Mouse (Mus musculus): ENCODE measurements around the gene Nfatc4.

The Nfatc4 gene

DNA sequence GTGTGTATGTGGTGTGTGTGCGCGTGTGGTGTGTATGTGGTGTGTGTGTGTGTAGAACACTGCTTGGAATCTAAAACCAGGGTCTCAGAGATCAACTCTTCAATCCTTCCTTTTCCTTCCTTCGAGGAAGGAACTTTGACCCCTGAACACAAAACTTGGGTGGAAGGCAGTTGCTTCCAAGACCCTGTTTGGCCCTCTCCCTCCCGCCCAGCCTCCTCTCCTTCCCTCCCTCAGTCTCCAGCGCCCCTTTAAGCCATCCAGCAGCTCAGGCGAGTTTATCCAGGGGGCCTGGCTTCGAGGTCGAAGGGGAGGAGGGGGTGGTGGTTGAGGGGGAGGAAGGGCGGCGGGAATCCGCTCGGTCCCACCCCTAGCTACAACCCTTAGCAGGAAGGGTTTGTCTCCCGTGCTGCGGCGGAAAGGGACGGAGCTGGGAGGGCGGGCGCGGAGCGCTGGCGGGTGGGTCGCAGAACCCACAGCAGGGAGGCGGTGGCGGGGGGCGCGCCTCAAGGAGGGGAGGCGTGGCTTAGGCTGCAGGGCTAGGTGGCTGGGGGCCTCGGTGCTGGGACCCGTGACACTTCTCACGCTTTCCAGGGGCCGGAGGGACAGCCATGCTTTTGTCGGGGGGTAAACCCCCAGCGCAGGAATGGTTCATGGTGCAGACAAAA is 30.8 kb downstream of the Nfatc4 start, which contains the start of gene Nynrin:
TSS of gene Nynrin (plus strand) at position 390 of the 665 bp plus-strand sequence.
- peak in 1 of 2 experiments; percentile 35 for DNase-seq (ENCODE audit: low spot score in 2 of 2)

DNA sequence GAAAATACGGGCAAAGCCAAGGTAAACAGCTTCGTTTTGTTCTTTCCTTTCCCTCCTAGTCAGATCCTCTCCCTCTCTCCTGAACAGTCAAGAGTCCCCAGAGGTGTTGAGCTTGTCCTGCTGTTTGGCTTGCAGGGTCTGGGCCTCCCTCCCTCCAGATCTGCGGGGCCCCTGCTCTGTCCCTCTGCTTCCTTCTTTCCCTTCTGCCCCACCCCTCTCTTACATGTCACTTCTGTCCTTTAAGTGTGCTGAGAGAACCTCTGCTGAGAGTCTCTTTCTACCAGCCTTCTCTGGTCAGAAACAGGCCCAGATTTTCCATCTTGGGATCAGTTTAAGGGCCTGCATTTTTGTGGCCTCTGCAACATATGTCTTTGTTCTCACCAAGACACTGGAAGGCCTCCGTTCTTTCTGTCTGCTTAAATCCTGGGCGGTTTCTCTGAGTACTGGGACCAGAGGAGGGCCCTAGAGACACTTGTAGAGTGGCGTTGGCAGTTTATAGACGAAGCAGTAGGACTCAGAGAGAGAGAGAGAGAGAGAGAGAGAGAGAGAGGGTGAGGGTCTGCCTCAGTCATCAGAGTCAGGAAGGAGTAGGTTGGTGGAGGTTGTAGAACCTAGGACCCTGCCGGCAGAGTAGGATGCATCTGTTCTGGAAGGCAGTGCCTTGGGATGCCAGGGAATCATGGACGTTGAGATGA is 31.6 kb downstream of the Nfatc4 start:
- no peak for DNase-seq (ENCODE audit: low spot score in 2 of 2)

- DNase-seq (ENCODE audit: low spot score in 2 of 2) = no peak
These were observed 32.2 kb downstream of the Nfatc4 start for GRCm38 (mm10) chr14:55855101-55855561.

DNA sequence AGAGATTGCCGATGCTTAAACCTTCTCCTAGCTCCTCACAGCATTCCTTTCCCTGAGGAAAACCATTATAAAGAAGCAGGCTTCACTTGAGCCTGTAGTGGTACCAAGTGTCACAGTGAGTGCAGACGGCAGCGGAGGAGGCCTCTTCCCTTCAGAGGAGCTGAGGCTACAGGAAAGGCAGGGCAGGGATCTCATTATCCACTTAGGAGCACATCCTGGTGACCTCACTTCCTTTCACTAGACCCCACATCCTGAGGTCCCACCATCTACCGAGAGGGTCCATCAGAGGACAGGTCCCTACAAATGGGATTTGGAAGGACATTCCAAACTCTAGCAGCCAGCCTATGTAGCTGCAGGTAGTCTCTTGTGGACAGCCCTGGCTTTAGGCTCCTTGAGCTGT is 34.6 kb downstream of the Nfatc4 start:
- DNase-seq (ENCODE audit: low spot score in 2 of 2) = no peak

GRCm38 (mm10) chr14:55862186-55862585 is 39.2 kb downstream of the Nfatc4 start:
- no peak for DNase-seq (ENCODE audit: low spot score in 2 of 2)

DNA sequence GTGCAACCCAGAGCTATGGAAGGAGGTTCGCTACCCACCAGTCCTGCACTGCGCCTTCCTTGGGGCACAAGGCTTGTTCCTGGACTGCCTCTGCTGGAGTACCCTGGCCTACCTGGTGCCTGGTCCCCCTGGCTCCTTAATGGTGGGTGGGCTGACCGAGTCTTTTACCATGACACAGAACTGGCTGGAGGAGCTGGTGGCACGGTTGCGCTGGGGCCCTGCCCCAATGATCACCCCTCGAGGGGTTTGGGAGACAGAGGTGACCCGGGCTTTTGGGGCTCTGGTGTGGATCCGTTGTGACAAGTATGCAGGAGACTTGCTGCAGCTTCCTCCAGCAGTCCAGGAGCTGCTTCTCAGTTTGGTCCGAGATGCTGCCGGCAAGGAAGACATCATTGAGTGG is 40.0 kb downstream of the Nfatc4 start:
- DNase-seq (ENCODE audit: low spot score in 2 of 2) = no peak

GRCm38 (mm10) chr14:55863773-55864172 is 40.8 kb downstream of the Nfatc4 start:
- peak; percentile 60 to 78 for DNase-seq (ENCODE audit: low spot score in 2 of 2)

DNA sequence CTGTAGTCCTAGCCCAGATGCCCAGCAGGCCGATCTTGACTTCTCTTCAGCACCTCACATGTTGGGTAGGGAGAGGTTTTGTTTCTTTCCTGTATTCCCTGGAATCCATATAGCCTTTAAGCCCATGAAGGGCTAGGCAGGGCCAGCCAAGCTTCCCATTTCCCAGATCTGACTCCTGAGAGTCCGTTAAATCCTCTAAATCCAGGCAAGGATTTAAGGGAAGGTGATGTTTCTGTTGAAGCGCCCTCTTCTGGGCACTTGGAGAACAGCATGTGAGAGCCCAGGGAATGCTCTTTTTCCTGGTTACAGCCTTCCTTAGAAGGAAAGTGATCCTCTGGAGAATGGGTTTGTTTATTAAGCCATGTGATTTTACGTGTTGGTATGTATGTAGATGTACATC is 44.0 kb downstream of the Nfatc4 start:
- DNase-seq (ENCODE audit: low spot score in 2 of 2) = peak; percentile 40 to 47

DNA sequence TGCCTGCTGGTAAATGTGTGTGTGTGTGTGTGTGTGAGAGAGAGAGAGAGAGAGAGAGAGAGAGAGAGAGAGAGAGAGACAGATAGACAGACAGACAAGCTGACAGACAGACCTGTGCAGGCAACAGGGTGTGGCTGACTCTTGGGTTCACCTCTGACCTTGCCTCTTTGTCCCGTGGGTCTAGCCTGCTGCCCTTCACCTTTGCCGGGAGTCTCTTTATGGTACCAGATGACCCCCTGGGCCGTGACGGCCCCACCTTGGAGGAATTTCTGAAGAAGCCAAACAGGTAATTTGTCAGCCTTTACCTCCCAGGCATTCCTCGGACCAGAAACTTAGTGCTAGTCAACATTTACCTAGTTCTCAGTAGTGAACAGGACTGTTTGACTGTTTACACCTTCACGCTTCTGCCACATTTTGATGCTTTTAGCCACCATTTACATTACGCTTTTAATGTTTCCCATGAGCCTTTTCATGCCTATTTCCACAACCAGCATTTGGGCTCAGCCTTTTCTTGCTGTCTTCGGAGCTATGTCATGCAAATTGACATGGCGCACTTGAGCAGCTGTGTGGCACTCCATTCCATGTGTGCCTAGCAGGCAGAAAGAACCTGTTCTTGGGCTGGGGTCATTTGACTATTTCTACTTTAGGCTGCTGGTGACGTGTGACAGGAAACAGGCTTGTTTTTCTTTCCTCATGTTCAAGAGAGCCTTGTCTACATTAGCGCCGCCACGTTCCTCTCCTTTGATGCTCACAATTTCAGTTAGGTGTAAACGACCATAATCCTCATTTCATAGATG is 45.5 kb downstream of the Nfatc4 start:
- no peak for DNase-seq (ENCODE audit: low spot score in 2 of 2)

- DNase-seq (ENCODE audit: low spot score in 2 of 2) = no peak
These were observed 46.6 kb downstream of the Nfatc4 start for GRCm38 (mm10) chr14:55869538-55869937.

GRCm38 (mm10) chr14:55872039-55872438 is 49.1 kb downstream of the Nfatc4 start:
- DNase-seq (ENCODE audit: low spot score in 2 of 2) = no peak

DNA sequence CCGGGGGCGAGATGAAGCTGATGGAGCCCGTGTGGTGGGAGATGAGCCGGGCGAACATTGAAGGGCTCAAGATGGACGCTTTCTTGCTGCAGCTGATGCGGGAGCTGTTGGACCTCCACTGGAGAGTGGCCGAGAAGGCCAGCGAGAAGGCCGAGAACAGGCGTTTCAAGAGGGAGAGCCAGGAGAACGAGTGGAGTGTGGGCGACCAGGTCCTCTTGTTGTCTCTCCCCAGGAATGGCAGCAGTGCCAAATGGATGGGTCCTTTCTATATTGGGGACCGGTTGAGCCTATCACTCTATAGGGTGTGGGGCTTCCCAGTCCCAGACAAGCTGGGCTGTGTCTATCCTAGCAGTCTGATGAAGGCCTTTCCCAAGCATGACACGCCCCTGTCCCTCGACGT is 49.6 kb downstream of the Nfatc4 start:
- no peak for DNase-seq (ENCODE audit: low spot score in 2 of 2)

DNA sequence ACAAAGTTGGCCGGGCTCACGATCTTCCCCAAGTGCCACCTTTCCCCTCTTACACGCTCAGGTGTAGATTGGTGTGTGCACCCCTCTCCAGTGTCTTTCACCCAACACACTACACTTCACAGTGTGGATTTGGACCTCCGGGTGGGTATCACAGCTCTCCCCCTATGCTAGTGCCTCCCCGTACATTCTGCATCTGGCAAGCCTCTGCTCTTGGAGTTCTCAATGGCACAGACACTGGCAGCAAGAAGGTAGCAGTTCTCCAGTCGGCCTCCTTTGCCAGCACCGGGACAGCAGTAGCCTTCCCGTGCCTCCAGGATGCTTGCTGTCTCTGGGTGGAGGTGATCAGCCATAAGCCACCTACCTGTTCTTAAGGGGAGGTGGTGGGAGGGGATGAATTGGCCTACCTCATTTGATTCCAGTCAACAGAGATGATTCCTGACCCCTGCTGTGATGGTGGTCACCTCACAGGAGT is 50.3 kb downstream of the Nfatc4 start:
- DNase-seq (ENCODE audit: low spot score in 2 of 2) = no peak

DNA sequence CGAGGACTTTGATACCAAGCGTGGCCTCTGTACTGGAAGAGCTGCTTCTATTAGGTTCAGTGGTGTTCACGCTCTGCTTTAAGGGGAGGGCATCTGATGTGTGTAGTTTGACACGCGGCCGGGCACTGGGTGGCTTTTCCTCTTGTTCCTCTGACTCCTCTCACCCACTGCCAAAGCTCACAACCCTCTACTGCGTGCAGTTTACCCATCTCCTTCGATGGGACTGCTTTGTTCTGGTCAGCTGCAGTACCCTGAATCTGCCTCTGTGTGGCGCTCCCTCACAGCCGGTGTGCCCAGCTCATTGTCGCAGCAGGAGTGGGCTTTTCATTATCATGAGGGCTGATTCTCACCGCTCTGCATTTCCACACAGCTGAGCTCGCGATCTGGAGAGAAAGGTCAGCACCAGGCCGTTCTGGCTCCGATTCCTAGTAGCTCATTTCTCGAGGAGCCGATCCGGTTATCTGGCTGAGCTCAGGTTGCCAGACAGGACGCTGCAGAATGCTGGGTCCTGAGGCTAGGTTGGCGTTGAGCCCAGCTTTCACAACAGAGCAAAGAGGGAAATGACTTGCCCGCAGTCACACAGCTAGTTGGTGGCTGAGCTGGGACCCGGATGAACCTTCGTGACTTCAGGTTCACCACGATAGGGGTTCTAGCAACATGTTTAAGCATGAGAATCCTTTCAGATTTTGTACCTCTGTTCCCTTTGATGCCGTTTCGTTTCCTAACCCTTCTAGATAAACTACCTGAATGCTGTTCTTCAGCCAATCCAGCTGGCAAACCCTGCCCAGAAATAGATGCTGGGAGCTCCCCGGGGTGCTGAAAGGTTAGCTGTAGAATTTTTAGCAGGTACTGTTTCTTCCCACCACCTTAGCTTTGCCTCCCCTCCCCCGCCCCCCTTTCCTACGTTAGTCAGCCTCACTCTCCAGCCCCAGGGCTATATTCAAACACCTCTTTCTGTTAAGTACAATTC is 51.1 kb downstream of the Nfatc4 start:
- peak; percentile 59 to 77 for DNase-seq (ENCODE audit: low spot score in 2 of 2)

DNA sequence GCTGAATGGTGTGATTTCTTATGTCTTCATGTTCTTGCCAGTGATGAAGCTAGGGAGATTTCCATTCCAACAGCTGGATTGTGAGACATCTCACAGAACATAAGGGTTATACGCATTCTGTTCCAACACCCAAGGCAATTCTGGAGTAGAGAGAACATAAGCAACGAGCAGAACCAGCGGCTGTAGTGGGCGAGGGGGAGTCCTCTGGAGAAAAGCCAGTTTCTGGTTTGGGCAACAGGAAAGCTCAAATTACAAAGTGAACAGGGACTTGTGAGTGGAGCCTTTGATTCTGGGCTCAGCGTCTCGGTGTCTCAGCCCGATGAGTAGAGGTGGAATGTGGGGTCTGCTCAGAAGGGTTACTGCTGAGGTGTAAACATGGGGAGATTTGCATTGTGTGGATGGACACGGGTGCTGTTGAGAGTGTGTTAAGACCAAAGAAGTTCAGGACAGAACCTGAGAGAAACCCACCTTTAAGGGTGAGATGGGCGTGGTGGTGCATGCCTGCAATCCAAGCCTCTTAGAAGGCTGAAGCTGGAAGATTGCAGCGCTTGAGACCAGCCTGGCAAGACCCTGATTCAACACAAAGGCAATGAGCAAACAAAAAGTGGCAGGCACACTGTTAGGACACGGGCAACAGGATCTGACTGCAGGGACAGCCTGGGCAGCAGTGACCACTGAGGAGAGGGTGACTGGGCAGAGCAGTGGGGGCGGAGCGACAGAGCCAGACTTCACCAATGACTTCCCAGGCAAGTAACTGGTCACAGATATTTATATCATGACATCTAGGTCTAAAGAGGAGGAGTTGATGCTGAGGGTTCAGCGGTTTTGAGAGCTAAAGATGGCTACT is 54.7 kb downstream of the Nfatc4 start:
- no peak for DNase-seq (ENCODE audit: low spot score in 2 of 2)

DNA sequence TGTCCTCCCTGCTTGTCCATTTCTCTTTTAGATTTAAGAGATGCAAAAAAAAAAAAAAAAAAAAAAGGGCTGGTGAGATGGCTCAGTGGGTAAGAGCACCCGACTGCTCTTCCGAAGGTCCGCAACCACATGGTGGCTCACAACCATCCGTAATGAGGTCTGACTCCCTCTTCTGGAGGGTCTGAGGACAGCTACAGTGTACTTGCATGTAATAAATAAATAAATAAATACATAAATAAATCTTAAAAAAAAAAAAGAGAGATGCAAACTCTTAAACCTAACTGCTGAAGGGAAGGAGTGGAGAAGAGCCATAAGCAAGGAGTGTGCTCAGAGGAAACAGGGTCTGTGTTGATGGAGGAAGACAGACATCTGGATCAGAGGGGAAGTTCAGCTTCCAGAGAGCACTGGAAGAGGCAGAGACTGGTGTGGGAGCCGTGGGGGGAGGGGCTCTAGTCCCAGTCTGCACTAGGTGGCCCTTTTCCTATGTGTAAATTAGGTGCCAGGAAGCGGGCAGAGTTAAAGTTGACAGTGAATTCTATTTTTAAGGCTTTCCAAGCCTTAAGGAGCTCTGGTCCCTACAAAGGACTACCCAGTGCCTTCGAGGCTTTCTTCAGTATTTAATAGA is 55.5 kb downstream of the Nfatc4 start:
- DNase-seq (ENCODE audit: low spot score in 2 of 2) = no peak

DNA sequence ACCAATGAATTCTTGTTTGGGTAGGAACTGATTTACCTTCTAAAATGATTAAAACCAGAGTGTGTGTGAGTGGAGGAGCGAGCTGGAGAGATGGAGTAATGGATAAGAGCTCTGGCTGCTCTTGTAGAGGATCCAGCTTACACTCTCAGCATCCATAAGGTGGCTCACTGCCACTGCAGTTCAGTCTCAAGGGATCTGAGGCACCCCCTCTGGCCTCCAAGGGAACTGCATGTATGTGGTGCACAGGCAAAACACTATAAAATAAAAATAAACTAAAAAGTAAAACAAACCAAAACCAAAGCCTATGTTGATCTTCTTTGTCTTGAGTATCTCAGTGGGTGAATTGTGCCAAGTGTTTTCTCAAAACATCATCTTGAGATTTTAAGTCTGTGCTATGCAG is 56.7 kb downstream of the Nfatc4 start:
- DNase-seq (ENCODE audit: low spot score in 2 of 2) = peak; percentile 53 to 86

- no peak for DNase-seq (ENCODE audit: low spot score in 2 of 2)
These were observed 58.0 kb downstream of the Nfatc4 start for GRCm38 (mm10) chr14:55880982-55881381.

DNA sequence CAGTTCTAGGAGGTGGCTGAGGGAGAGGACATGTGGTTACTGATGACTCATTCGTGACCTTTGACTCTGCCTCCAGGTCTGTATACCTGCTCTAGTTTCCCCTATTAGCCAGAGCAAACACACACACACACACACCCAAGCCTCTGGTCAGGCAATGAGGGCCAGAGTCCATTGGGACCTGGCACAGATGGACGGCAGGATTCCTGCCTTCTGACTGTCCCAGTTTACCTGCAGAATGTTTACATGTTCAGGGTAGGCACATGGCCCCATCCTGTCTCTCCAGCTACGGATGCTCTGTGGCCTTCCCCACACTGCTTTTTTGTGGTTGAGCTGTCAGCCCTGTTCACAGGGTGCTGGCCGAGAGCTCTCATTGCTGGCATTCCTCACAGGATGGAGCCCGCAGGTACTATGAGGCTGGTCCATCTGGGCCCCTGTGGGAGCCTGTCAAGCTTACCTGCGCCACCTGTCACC is 59.3 kb downstream of the Nfatc4 start:
- DNase-seq (ENCODE audit: low spot score in 2 of 2) = no peak

All from spleen, postnatal 10 days (tissue).